Mouse (Mus musculus) forebrain, embryonic 10.5 days (tissue): ENCODE measurements at regions not wholly inside any gene's neighbourhood (a gene's known extent, or its start where the extent isn't known, plus 50 kb on each side); places are given as distances from the start of the nearest gene placed in this dataset.

Source experiments
- DNase-seq: peaks from one replicate; pipeline ENCODE4 v3.0.0-alpha.2; 2017; ENCODE audit warnings: low spot score; ENCODE audit errors: extremely low spot score
- H3K27ac ChIP-seq: fragments of 300-500 bp; sonication (generic); 2 replicates; pipeline ENCODE4 v1.5.1; 2016; ENCODE audit warnings: mild to moderate bottlenecking
- H3K27me3 ChIP-seq: fragments of 300-500 bp; sonication (generic); 2 replicates; pipeline ENCODE4 v1.6.1; 2016; ENCODE audit warnings: mild to moderate bottlenecking; ENCODE audit not compliant: poor library complexity, severe bottlenecking
- H3K36me3 ChIP-seq: fragments of 300-500 bp; sonication (generic); replicated peaks from 2 replicates; pipeline ENCODE4 v1.6.1; 2016; ENCODE audit warnings: mild to moderate bottlenecking, moderate library complexity
- H3K4me1 ChIP-seq: fragments of 300-500 bp; sonication (generic); 2 replicates; pipeline ENCODE4 v1.6.1; 2016
- H3K4me3 ChIP-seq: fragments of 300-500 bp; sonication (generic); 2 replicates; pipeline ENCODE4 v1.5.1; 2016; ENCODE audit warnings: mild to moderate bottlenecking, moderate library complexity
- H3K9me3 ChIP-seq: fragments of 300-500 bp; sonication (generic); 2 replicates; pipeline ENCODE4 v1.6.1; 2016; ENCODE audit warnings: mild to moderate bottlenecking, moderate library complexity
- WGBS: fragments of 180-500 bp; shearing (Covaris S2); methylation state at CpG from one replicate; pipeline ENCODE4 v1.1.7; 2016; 5-methylcytosine and 5-hydroxymethylcytosine counted together

DNA sequence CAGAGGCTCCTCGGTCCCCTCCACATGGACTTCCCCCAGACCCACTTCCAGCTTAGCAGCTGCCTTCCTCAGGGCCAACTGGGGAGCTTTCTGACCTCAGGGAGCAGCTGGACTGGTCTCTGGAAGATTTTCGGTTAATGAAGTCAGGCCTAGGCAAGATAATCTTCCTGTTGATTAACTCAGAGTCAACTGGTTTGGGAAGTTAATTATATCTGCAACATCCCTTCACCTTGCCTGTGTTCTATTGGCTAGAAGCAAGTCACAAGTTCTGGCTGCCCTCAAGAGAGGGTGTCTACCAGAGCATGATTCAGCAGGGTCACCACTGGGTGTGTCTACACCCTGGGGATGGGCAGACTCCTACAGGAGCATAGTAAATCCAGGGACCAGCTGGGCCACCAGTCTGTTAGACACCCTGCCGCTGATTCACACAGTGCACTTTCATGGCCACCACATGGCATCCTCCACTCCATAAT lies 53.9 kb upstream of the Maml3 start:
- no peak for DNase-seq
- Histone ChIP-seq H3K4me3 (no peak overlapping the region), H3K27ac (no peak overlapping the region), H3K4me1 (peaks cover 6% of the 10 kb centered on the region), H3K27me3 (no peaks in the 10 kb centered on the region), H3K9me3 (peaks cover 7% of the 10 kb centered on the region), H3K36me3 (no peaks in the 10 kb centered on the region)
- WGBS = 91% methylated on average over 3 of the region's 3 CpGs

GRCm38 (mm10) chr3:52161688-52162087 lies 56.8 kb upstream of the Maml3 start:
- 72% methylated on average over 3 of the region's 3 CpGs for WGBS
- Histone ChIP-seq H3K27me3 (no peaks in the 10 kb centered on the region), H3K36me3 (no peaks in the 10 kb centered on the region), H3K4me3 (no peak overlapping the region), H3K27ac (no peak overlapping the region), H3K4me1 (peaks cover 12% of the 10 kb centered on the region), H3K9me3 (no peaks in the 10 kb centered on the region)
- DNase-seq = no peak

GRCm38 (mm10) chr3:52163990-52164389 lies 59.1 kb upstream of the Maml3 start:
- Histone ChIP-seq H3K36me3 (no peaks in the 10 kb centered on the region), H3K27ac (no peak overlapping the region), H3K4me1 (peaks cover 12% of the 10 kb centered on the region), H3K27me3 (no peaks in the 10 kb centered on the region), H3K9me3 (no peaks in the 10 kb centered on the region), H3K4me3 (no peak overlapping the region)
- DNase-seq = no peak
- 84% methylated on average over 16 of the region's 16 CpGs for WGBS

- Histone ChIP-seq H3K9me3 (no peaks in the 10 kb centered on the region), H3K4me1 (peaks cover 9% of the 10 kb centered on the region), H3K27me3 (no peaks in the 10 kb centered on the region), H3K36me3 (no peaks in the 10 kb centered on the region), H3K27ac (no peak overlapping the region), H3K4me3 (no peak overlapping the region)
- 96% methylated on average over 7 of the region's 7 CpGs for WGBS
- no peak for DNase-seq
Observed at GRCm38 (mm10) chr3:52167420-52167819, 62.5 kb upstream of the Maml3 start.

- Histone ChIP-seq H3K27ac (no peak overlapping the region), H3K36me3 (no peaks in the 10 kb centered on the region), H3K4me3 (no peak overlapping the region), H3K27me3 (no peaks in the 10 kb centered on the region), H3K9me3 (no peaks in the 10 kb centered on the region), H3K4me1 (peaks cover under 1% of the 10 kb centered on the region; the same call in 1 of the 2 replicates)
- 91% methylated on average over 7 of the region's 7 CpGs for WGBS
- no peak for DNase-seq
Observed at GRCm38 (mm10) chr3:52170847-52171246, 66.0 kb upstream of the Maml3 start.

DNA sequence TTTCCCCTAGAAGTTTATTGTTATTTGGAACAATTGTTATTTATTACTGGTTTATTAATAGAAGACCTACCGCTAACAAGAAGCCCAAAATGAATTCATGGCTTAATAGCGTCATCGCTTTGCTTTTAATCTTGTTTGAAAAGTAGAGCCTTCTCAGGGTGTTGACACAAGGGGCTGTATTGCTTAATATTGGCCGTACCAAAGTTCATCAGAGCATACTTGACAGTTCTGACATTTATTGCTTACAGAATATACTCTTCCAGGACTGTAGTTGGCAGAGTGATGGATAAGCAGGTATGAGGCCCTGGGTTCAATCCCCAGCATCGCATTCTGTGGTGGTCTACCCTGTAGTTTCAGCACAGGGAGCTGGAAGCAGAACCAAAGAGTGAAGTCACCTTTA lies 66.4 kb upstream of the Maml3 start:
- no peaks in the 10 kb centered on the region for H3K36me3 ChIP-seq
- H3K4me3 ChIP-seq = no peak overlapping the region
- H3K27me3 ChIP-seq = no peaks in the 10 kb centered on the region
- DNase-seq = no peak
- H3K27ac ChIP-seq = no peak overlapping the region
- no peaks in the 10 kb centered on the region for H3K9me3 ChIP-seq
- WGBS = 93% methylated on average over 5 of the region's 5 CpGs
- H3K4me1 ChIP-seq = peaks cover 5% of the 10 kb centered on the region; the same call in 1 of the 2 replicates

GRCm38 (mm10) chr3:52173490-52173889 lies 68.6 kb upstream of the Maml3 start:
- no peaks in the 10 kb centered on the region for H3K27me3 ChIP-seq
- no peak for DNase-seq
- H3K36me3 ChIP-seq = no peaks in the 10 kb centered on the region
- whole genome bisulfite sequencing = 89% methylated on average over 1 of the region's 1 CpGs
- H3K4me3 ChIP-seq = no peak overlapping the region
- H3K4me1 ChIP-seq = peaks cover 8% of the 10 kb centered on the region
- H3K9me3 ChIP-seq = no peaks in the 10 kb centered on the region
- H3K27ac ChIP-seq = no peak overlapping the region

GRCm38 (mm10) chr3:52176108-52176507 lies 71.2 kb upstream of the Maml3 start:
- peaks cover 34% of the 10 kb centered on the region for H3K4me1 ChIP-seq

DNA sequence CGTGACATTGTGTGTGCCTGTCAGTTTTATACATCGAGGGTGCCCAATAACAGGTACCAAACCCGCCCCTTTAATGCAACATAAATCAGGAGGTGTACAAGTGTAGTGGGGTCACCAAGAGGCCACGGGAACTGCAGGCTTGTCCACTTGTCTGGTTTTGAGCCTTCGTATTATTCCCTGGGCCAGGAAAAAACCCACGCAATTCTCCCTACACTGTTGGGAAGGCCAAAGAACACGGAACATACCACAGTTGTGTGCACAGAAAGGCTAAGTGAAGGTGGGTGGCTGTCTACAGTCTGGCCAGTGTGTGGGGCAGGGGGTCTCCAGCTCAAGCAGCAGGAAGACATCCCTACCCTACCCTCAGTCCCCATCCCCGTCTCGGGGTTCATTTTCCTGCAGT lies 74.0 kb upstream of the Maml3 start:
- Histone ChIP-seq H3K27ac (peak overlapping the region; percentile 92), H3K27me3 (no peaks in the 10 kb centered on the region), H3K4me1 (peaks cover 39% of the 10 kb centered on the region), H3K4me3 (peak overlapping the region; percentile 32; the same call in 1 of the 2 replicates), H3K36me3 (no peaks in the 10 kb centered on the region), H3K9me3 (no peaks in the 10 kb centered on the region)
- no peak for DNase-seq
- 84% methylated on average over 9 of the region's 9 CpGs for WGBS

More at GRCm38 (mm10) chr3:52176108-52176507, 71.2 kb upstream of the Maml3 start:
- 84% methylated on average over 8 of the region's 8 CpGs for WGBS
- Histone ChIP-seq H3K4me3 (no peak overlapping the region), H3K36me3 (no peaks in the 10 kb centered on the region), H3K9me3 (no peaks in the 10 kb centered on the region), H3K27me3 (no peaks in the 10 kb centered on the region), H3K27ac (no peak overlapping the region)
- DNase-seq = no peak

DNA sequence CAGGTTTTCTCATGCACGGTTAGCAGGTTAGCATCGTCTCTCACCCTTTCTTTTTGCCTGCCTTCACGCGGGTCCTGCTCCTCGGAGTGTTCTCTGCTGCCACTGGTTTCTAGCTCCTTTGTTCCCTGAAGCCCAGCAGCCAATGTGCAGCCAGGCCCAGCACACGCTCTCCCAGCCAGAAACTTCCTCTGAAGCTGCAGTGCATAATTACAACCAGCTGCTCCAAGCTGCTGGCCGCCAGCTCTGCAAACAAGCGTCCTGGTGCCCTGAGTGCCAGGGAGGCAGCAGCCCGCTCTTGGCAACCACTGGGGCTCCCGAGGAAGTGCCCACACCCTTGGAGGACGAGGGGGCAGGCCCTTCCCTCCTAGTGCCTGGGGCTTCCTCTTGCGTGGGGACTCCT lies 74.8 kb upstream of the Maml3 start:
- Histone ChIP-seq H3K4me1 (peaks cover 46% of the 10 kb centered on the region), H3K36me3 (no peaks in the 10 kb centered on the region), H3K27ac (peak overlapping the region; percentile 92), H3K4me3 (peak overlapping the region; percentile 32), H3K9me3 (no peaks in the 10 kb centered on the region), H3K27me3 (no peaks in the 10 kb centered on the region)
- 7% methylated on average over 12 of the region's 12 CpGs for WGBS
- DNase-seq = peak; percentile 80

GRCm38 (mm10) chr3:52180306-52180705 lies 75.4 kb upstream of the Maml3 start:
- H3K9me3 ChIP-seq = no peaks in the 10 kb centered on the region
- DNase-seq = no peak
- H3K27me3 ChIP-seq = no peaks in the 10 kb centered on the region
- peak overlapping the region; percentile 92 for H3K27ac ChIP-seq
- no peaks in the 10 kb centered on the region for H3K36me3 ChIP-seq
- 39% methylated on average over 8 of the region's 8 CpGs for WGBS
- H3K4me1 ChIP-seq = peaks cover 52% of the 10 kb centered on the region
- H3K4me3 ChIP-seq = no peak overlapping the region

GRCm38 (mm10) chr3:52180785-52181184 lies 75.9 kb upstream of the Maml3 start:
- Histone ChIP-seq H3K4me1 (peaks cover 56% of the 10 kb centered on the region), H3K36me3 (no peaks in the 10 kb centered on the region), H3K27ac (peak overlapping the region; percentile 92), H3K27me3 (no peaks in the 10 kb centered on the region), H3K9me3 (no peaks in the 10 kb centered on the region), H3K4me3 (no peak overlapping the region)
- peak; percentile 37 for DNase-seq
- WGBS = 53% methylated on average over 10 of the region's 10 CpGs

GRCm38 (mm10) chr3:52181326-52182101 lies 76.6 kb upstream of the Maml3 start:
- H3K9me3 ChIP-seq = no peaks in the 10 kb centered on the region
- DNase-seq = no peak
- WGBS = 92% methylated on average over 9 of the region's 9 CpGs
- H3K36me3 ChIP-seq = no peaks in the 10 kb centered on the region
- no peak overlapping the region for H3K4me3 ChIP-seq
- H3K4me1 ChIP-seq = peaks cover 49% of the 10 kb centered on the region
- no peaks in the 10 kb centered on the region for H3K27me3 ChIP-seq
- H3K27ac ChIP-seq = peak overlapping the region; percentile 92
